7 mouse cellular contexts compared by ENCODE assay signal in genomic region chr2:136678321-136679161, GRCm38 (mm10). TPM values are rescaled to one million over a fixed set of nuclear protein-coding genes. Genes with fewer than 3 reads are reported as not detected.
DNase-seq lines count a peak whose midpoint lies in the region; ATAC-seq and TF ChIP-seq lines count a peak whose summit lies in the region.

No protein-coding gene starts in this region.

- no peaks in the 10 kb centered on the region for H3K9me3 ChIP-seq in intestine, embryonic 15.5 days
- H3K9me3 ChIP-seq in midbrain, embryonic 10.5 days (replicated peaks) = no peaks in the 10 kb centered on the region

- intact Hi-C loops in gastrocnemius, postnatal 36 days (cut with DNase I) = no loop called here
- intact Hi-C loops in left cerebral cortex, postnatal 25 days (cut with DNase I) = loop anchor here (1.0 to 5.0 kb wide), 2 partner anchors 35 to 81 kb away; partner anchors contain the start of gene Snap25

- peak; percentile 86 for ATAC-seq in intestine, embryonic 15.5 days

- peak overlapping the region; percentile 89 for H3K27ac ChIP-seq in intestine, embryonic 15.5 days
- H3K27ac ChIP-seq in midbrain, embryonic 10.5 days (replicated peaks) = peak overlapping the region; percentile 93
- H3K27ac ChIP-seq in small intestine, adult 2 months (ENCODE audit: insufficient read depth, low read depth, low read length) = peak overlapping the region; percentile 64

- TF ChIP-seq CTCF in small intestine, adult 2 months (IDR thresholded peaks at IDR 0.05; ENCODE audit: extremely low read depth, insufficient read length, insufficient replicate concordance, low read depth, low read length) = no peak

- peak overlapping the region; percentile 87 for H3K4me2 ChIP-seq in intestine, embryonic 15.5 days (replicated peaks)

- H3K27me3 ChIP-seq in intestine, embryonic 15.5 days (replicated peaks) = no peaks in the 10 kb centered on the region
- no peaks in the 10 kb centered on the region for H3K27me3 ChIP-seq in midbrain, embryonic 10.5 days (ENCODE audit: low read depth, poor library complexity, severe bottlenecking)
- H3K27me3 ChIP-seq in small intestine, adult 2 months (ENCODE audit: control insufficient read depth, insufficient read depth, low read length) = no peaks in the 10 kb centered on the region

- no peaks in the 10 kb centered on the region for H3K36me3 ChIP-seq in intestine, embryonic 15.5 days
- no peaks in the 10 kb centered on the region for H3K36me3 ChIP-seq in midbrain, embryonic 10.5 days
- H3K36me3 ChIP-seq in small intestine, adult 2 months (ENCODE audit: control insufficient read depth, insufficient read depth, low read length) = no peaks in the 10 kb centered on the region

- 3% methylated on average over 44 of the region's 44 CpGs for WGBS in intestine, embryonic 15.5 days
- WGBS in midbrain, embryonic 10.5 days = 3% methylated on average over 44 of the region's 44 CpGs
- 4% methylated on average over 44 of the region's 44 CpGs for WGBS in small intestine, adult 2 months

- peak; percentile 93 for DNase-seq in adrenal gland, postnatal 10 days
- DNase-seq in embryo, embryonic 10.5 days (ENCODE audit: low spot score) = peak; percentile 68
- peak; percentile 67 to 71 for DNase-seq in gastrocnemius, postnatal 36 days
- peak; percentile 85 to 89 for DNase-seq in left cerebral cortex, postnatal 25 days (ENCODE audit: low spot score in 2 of 2)
- peak; percentile 70 for DNase-seq in midbrain, embryonic 10.5 days (ENCODE audit: low spot score)

- peak overlapping the region; percentile 69 for H3K9ac ChIP-seq in intestine, embryonic 15.5 days

- H3K4me1 ChIP-seq in intestine, embryonic 15.5 days (replicated peaks) = peaks cover 9% of the 10 kb centered on the region; the same call in 1 of the 2 replicates
- peaks cover 38% of the 10 kb centered on the region for H3K4me1 ChIP-seq in midbrain, embryonic 10.5 days
- H3K4me1 ChIP-seq in small intestine, adult 2 months (ENCODE audit: control insufficient read depth, insufficient read depth, insufficient read length, low read length) = peaks cover 4% of the 10 kb centered on the region; the same call in 1 of the 2 replicates

- H3K4me3 ChIP-seq in intestine, embryonic 15.5 days (replicated peaks) = peak overlapping the region; percentile 55
- H3K4me3 ChIP-seq in midbrain, embryonic 10.5 days = peak overlapping the region; percentile 69
- H3K4me3 ChIP-seq in small intestine, adult 2 months (ENCODE audit: low read depth, low read length) = peak overlapping the region; percentile 65

- TF ChIP-seq POLR2A in small intestine, adult 2 months (IDR thresholded peaks at IDR 0.05; ENCODE audit: low read depth, low read length) = no peak

RNA-seq across cellular contexts. Expression of gene Snap25, which starts 34.7 kb away (rescaled TPM):
- total RNA-seq in adrenal gland, postnatal 10 days (2021) = 10 to 100 TPM; 35.2 to 43.5 TPM
- total RNA-seq in gastrocnemius, postnatal 36 days (2021) = not detected
- polyA plus RNA-seq in intestine, embryonic 15.5 days (2015; fragmentation: Nextera tagmentation; extraction: Ambion mirVana) = 8.0 and 8.7 TPM in 2 replicates
- total RNA-seq in left cerebral cortex, postnatal 25 days (2021) = 1,000 to 10,000 TPM; 2,524 to 2,644 TPM
- polyA plus RNA-seq in midbrain, embryonic 10.5 days (2016; fragmentation: Nextera tagmentation; extraction: Ambion mirVana) = 12.5 and 21.3 TPM in 2 replicates
- polyA plus RNA-seq in small intestine, adult 2 months (2012; rRNA removed) = 1.0 and 1.2 TPM in 2 replicates

Comparison
In these comparisons a context has a peak if more than half of its experiments do, and no peak if none do; other contexts are left out.
1. Peak in every context shown above with its lines: DNase-seq, ATAC-seq, H3K4me3 ChIP-seq and H3K27ac ChIP-seq.
2. RNA of gene Snap25, which starts 34.7 kb away (total RNA-seq): 2,524 to 2,644 TPM in left cerebral cortex, postnatal 25 days; 35.2 to 43.5 TPM in adrenal gland, postnatal 10 days and not detected in gastrocnemius, postnatal 36 days; every median in the first group is over 10 times any median in the second.